Mouse (Mus musculus): ENCODE results near the gene Pkib.

GRCm38 (mm10) chr10:57744128-57744765, 112.5 kb downstream of the Pkib start:
- TF ChIP-seq CTCF (IDR thresholded peaks at IDR 0.05; ENCODE audit: low read depth) = no peak
- TF ChIP-seq EP300 (IDR thresholded peaks at IDR 0.05; ENCODE audit: low read depth) = no peak

All from liver, postnatal 0 days (tissue).